Mouse (Mus musculus) thymus, postnatal 10 days (tissue): Measurements from ENCODE around the gene Olfr1048.
"Not testable (repeated sequence)": the region's sequence is repeated elsewhere in the genome, so short reads cannot be mapped to it uniquely, and the experiment has no call there.

Source experiments
- DNase-seq, 2 experiments: peaks; one replicate each; pipeline ENCODE4 v3.0.0; 2021; ENCODE audit warnings: low spot score in 2 of 2

The Olfr1048 gene

DNA sequence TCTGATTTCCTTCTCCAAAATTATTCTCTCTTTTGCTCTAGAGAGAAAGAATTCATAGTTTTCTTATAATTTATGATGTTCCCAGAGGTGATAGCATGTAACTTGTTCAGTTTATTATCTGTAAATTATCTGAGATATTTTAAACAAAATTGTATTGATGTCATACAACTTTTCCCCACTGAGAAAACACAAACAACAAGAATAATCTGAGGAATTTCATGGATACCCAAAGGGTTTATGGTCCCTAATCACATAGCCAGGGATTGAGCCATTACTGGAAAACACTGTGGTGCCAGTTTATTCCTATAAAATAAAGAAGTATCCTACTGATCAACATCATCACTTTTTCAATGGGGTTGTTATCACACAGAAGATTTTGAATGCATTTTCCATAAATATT, at the start of gene Olfr1048:
TSS of gene Olfr1048 (minus strand) at position 101 of the 400 bp plus-strand sequence.
- no peak for DNase-seq

GRCm38 (mm10) chr2:86278988-86279387, 38.9 kb upstream of the Olfr1048 start, which contains the start of gene Olfr1051:
Gene Olfr1051, minus strand, starts transcription at chr2:86279088.
- not testable (repeated sequence) for DNase-seq

- not testable (repeated sequence) for DNase-seq
Measured at GRCm38 (mm10) chr2:86258228-86258627, 18.1 kb upstream of the Olfr1048 start, which contains the start of gene Olfr1049. Gene Olfr1049, minus strand, starts transcription at chr2:86258328.

DNA sequence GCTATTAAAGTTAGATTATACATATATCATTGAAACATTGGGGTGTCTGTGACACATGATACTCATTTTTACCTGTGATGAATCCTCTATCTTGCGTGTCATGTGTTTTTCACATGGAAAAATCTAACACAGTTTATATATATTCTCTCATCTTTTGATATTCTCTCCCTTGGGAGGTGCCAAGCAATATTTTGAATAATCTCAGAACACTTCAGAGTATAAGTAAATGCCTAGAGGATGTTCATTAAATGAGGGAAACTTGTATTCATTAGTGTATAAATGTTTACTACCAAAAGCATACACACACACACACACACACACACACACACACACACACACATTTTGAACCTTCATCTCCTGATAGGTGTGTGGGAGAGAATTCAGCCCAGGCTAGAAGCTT, 8.8 kb downstream of the Olfr1048 start, which contains the start of gene Olfr1047:
TSS of gene Olfr1047 (minus strand) at position 101 of the 400 bp plus-strand sequence.
- DNase-seq, result no peak

DNA sequence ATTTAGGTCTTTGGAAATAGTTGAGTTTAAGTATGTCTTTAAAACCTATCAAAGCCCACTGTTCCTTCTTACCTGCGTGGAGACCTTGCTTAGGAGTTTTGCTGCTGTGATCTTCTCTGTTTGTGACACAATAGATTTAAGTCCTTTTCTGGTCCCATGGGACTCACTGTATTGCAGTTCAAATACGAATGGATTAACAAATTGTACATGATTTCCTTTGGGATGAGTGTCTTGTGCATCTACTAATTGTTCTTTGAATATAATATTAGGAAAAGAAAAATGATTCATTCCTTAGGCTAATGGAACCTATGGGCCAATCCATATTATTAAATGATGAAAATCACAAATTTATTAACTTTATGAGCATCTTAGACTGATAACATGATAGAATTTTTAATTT, 20.9 kb downstream of the Olfr1048 start, which contains the start of gene Olfr1046:
TSS of gene Olfr1046 (minus strand) at position 101 of the 400 bp plus-strand sequence.
- DNase-seq, result no peak

DNA sequence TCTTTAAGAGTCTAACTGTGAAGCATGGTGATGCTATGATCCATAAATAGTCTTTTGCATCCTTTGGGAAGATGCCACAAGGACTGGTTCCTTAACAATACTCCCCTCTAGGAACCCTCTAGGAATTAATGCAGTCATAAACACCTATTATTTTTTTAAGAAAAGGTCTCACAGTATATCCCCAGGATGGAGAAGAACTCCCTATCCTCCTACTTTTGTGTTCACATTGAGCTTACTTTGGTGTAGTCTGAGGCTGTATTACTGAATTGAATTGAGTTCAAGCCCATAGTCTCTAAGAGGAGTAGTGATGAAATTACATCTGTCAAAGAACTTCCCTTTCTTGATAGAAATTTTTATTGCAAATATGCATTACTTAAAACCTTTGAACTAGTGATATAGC, 37.2 kb downstream of the Olfr1048 start, which contains the start of gene Olfr1045:
TSS of gene Olfr1045 (minus strand) at position 101 of the 400 bp plus-strand sequence.
- DNase-seq, result no peak

DNA sequence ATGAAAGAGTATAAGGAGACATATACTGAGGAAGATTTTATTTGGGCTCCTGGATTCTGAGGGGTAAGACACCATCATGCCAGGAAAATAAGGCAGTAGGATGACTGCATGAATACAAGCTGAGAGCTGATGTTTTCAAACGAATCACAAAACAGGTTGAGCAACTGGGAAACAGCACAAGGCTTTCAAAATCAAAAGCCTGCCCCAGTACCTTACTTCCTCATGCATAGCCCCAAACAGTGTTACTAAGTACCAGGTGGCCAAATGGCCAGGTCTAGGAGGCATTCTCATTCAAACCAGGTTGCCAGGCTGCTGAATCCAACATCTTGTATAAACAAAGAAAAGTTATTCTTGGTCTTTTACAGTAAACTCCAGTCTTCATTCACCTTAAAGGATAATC, 44.2 kb downstream of the Olfr1048 start:
- no peak for DNase-seq

GRCm38 (mm10) chr2:86185583-86185982, 54.5 kb downstream of the Olfr1048 start, which contains the start of gene Olfr52:
Gene Olfr52, minus strand, starts transcription at chr2:86185683.
- DNase-seq, result no peak
